Mouse (Mus musculus): ENCODE measurements at regions not wholly inside any gene's neighbourhood (a gene's known extent, or its start where the extent isn't known, plus 50 kb on each side); places are given as distances from the start of the nearest gene placed in this dataset.
A peak's percentile ranks its signal among the peaks of the same experiment; 100 is the strongest.

- no peak overlapping the region for H3K27ac ChIP-seq (ENCODE audit: insufficient read depth, low read length)
Measured at GRCm38 (mm10) chr3:78919407-78919806, 366.9 kb downstream of the Rapgef2 start.

GRCm38 (mm10) chr3:78908196-78908844, 378.0 kb downstream of the Rapgef2 start:
- Histone ChIP-seq H3K9me3 (replicated peaks; ENCODE audit: control insufficient read depth, insufficient read depth, low read length, poor library complexity, severe bottlenecking) (no peaks in the 10 kb centered on the region), H3K27ac (ENCODE audit: insufficient read depth, low read length) (no peak overlapping the region), H3K9ac (ENCODE audit: low read depth, poor library complexity, severe bottlenecking) (no peak overlapping the region), H3K27me3 (ENCODE audit: control insufficient read depth, insufficient read depth, low read length, poor library complexity, severe bottlenecking) (no peaks in the 10 kb centered on the region), H3K4me1 (ENCODE audit: control insufficient read depth, insufficient read depth, low read length) (no peaks in the 10 kb centered on the region), H3K36me3 (ENCODE audit: control insufficient read depth, insufficient read depth, low read length, poor library complexity, severe bottlenecking) (no peaks in the 10 kb centered on the region), H3K4me3 (ENCODE audit: low read depth, low read length) (no peak overlapping the region)
- TF ChIP-seq CTCF (IDR thresholded peaks at IDR 0.05; ENCODE audit: low read depth, low read length) (no peak), POLR2A (IDR thresholded peaks at IDR 0.05; ENCODE audit: insufficient read depth, low read length) (no peak), EP300 (IDR thresholded peaks at IDR 0.05; ENCODE audit: insufficient read depth, low read depth, low read length) (no peak)

More at GRCm38 (mm10) chr3:78919407-78919806, 366.9 kb downstream of the Rapgef2 start:
- TF ChIP-seq EP300 (IDR thresholded peaks at IDR 0.05; ENCODE audit: insufficient read depth, low read depth, low read length) (no peak), POLR2A (IDR thresholded peaks at IDR 0.05; ENCODE audit: insufficient read depth, low read length) (no peak), CTCF (IDR thresholded peaks at IDR 0.05; ENCODE audit: low read depth, low read length) (peak; percentile 77)
- H3K9ac ChIP-seq (ENCODE audit: low read depth, poor library complexity, severe bottlenecking): no peak overlapping the region
- no peaks in the 10 kb centered on the region for H3K27me3 ChIP-seq (ENCODE audit: control insufficient read depth, insufficient read depth, low read length, poor library complexity, severe bottlenecking)
- no peaks in the 10 kb centered on the region for H3K36me3 ChIP-seq (ENCODE audit: control insufficient read depth, insufficient read depth, low read length, poor library complexity, severe bottlenecking)
- H3K4me3 ChIP-seq (ENCODE audit: low read depth, low read length): no peak overlapping the region
- no peaks in the 10 kb centered on the region for H3K9me3 ChIP-seq (replicated peaks; ENCODE audit: control insufficient read depth, insufficient read depth, low read length, poor library complexity, severe bottlenecking)
- no peaks in the 10 kb centered on the region for H3K4me1 ChIP-seq (ENCODE audit: control insufficient read depth, insufficient read depth, low read length)

GRCm38 (mm10) chr3:78907778-78908177, 378.5 kb downstream of the Rapgef2 start:
- Histone ChIP-seq H3K4me3 (ENCODE audit: low read depth, low read length) (no peak overlapping the region), H3K9ac (ENCODE audit: low read depth, poor library complexity, severe bottlenecking) (no peak overlapping the region), H3K9me3 (replicated peaks; ENCODE audit: control insufficient read depth, insufficient read depth, low read length, poor library complexity, severe bottlenecking) (no peaks in the 10 kb centered on the region), H3K27ac (ENCODE audit: insufficient read depth, low read length) (no peak overlapping the region), H3K27me3 (ENCODE audit: control insufficient read depth, insufficient read depth, low read length, poor library complexity, severe bottlenecking) (no peaks in the 10 kb centered on the region), H3K4me1 (ENCODE audit: control insufficient read depth, insufficient read depth, low read length) (no peaks in the 10 kb centered on the region), H3K36me3 (ENCODE audit: control insufficient read depth, insufficient read depth, low read length, poor library complexity, severe bottlenecking) (no peaks in the 10 kb centered on the region)
- TF ChIP-seq EP300 (IDR thresholded peaks at IDR 0.05; ENCODE audit: insufficient read depth, low read depth, low read length) (no peak), CTCF (IDR thresholded peaks at IDR 0.05; ENCODE audit: low read depth, low read length) (no peak), POLR2A (IDR thresholded peaks at IDR 0.05; ENCODE audit: insufficient read depth, low read length) (no peak)

- Histone ChIP-seq H3K27ac (ENCODE audit: insufficient read depth, low read length) (no peak overlapping the region), H3K4me1 (ENCODE audit: control insufficient read depth, insufficient read depth, low read length) (no peaks in the 10 kb centered on the region), H3K9ac (ENCODE audit: low read depth, poor library complexity, severe bottlenecking) (no peak overlapping the region), H3K36me3 (ENCODE audit: control insufficient read depth, insufficient read depth, low read length, poor library complexity, severe bottlenecking) (no peaks in the 10 kb centered on the region), H3K4me3 (ENCODE audit: low read depth, low read length) (no peak overlapping the region), H3K27me3 (ENCODE audit: control insufficient read depth, insufficient read depth, low read length, poor library complexity, severe bottlenecking) (no peaks in the 10 kb centered on the region), H3K9me3 (replicated peaks; ENCODE audit: control insufficient read depth, insufficient read depth, low read length, poor library complexity, severe bottlenecking) (no peaks in the 10 kb centered on the region)
- TF ChIP-seq POLR2A (IDR thresholded peaks at IDR 0.05; ENCODE audit: insufficient read depth, low read length) (no peak), CTCF (IDR thresholded peaks at IDR 0.05; ENCODE audit: low read depth, low read length) (no peak), EP300 (IDR thresholded peaks at IDR 0.05; ENCODE audit: insufficient read depth, low read depth, low read length) (no peak)
Measured at GRCm38 (mm10) chr3:78901838-78902484, 384.4 kb downstream of the Rapgef2 start.

GRCm38 (mm10) chr3:78901016-78901837, 385.1 kb downstream of the Rapgef2 start:
- Histone ChIP-seq H3K4me1 (ENCODE audit: control insufficient read depth, insufficient read depth, low read length) (no peaks in the 10 kb centered on the region), H3K27ac (ENCODE audit: insufficient read depth, low read length) (no peak overlapping the region), H3K27me3 (ENCODE audit: control insufficient read depth, insufficient read depth, low read length, poor library complexity, severe bottlenecking) (no peaks in the 10 kb centered on the region), H3K9ac (ENCODE audit: low read depth, poor library complexity, severe bottlenecking) (no peak overlapping the region), H3K36me3 (ENCODE audit: control insufficient read depth, insufficient read depth, low read length, poor library complexity, severe bottlenecking) (no peaks in the 10 kb centered on the region), H3K9me3 (replicated peaks; ENCODE audit: control insufficient read depth, insufficient read depth, low read length, poor library complexity, severe bottlenecking) (no peaks in the 10 kb centered on the region), H3K4me3 (ENCODE audit: low read depth, low read length) (no peak overlapping the region)
- TF ChIP-seq CTCF (IDR thresholded peaks at IDR 0.05; ENCODE audit: low read depth, low read length): no peak
- TF ChIP-seq EP300 (IDR thresholded peaks at IDR 0.05; ENCODE audit: insufficient read depth, low read depth, low read length): no peak
- TF ChIP-seq POLR2A (IDR thresholded peaks at IDR 0.05; ENCODE audit: insufficient read depth, low read length): no peak

Measured in ES-Bruce4 (cell line).